Mouse (Mus musculus) megakaryocyte, adult 5-6 weeks (primary cell): Measurements from ENCODE around the gene Ccdc13. TPM values are rescaled to one million over a fixed set of nuclear protein-coding genes. Genes with fewer than 3 reads are reported as not detected.
A peak's percentile ranks its signal among the peaks of the same experiment; 100 is the strongest.

Experiments
- ATAC-seq: 2 replicates; pipeline ENCODE4 v1.8.0; 2016; ENCODE audit warnings: mild to moderate bottlenecking, inconsistent platforms; ENCODE audit not compliant: poor library complexity, severe bottlenecking
- total RNA-seq, 2 experiments: library from RNA; stranded (forward) in 1 of 2; stranded (reverse) in 1 of 2; fragments of 153-499, 151-499 nt in 1 of 2; fragments of 221-1000, 200-1000 nt in 1 of 2; gene quantifications; 2 replicates each; pipeline versions ENCODE4 v1.2.3 to v1.2.4; 2015 to 2017

Gene Ccdc13
- total RNA-seq, 2 experiments from 2014 or later = not detected

DNA sequence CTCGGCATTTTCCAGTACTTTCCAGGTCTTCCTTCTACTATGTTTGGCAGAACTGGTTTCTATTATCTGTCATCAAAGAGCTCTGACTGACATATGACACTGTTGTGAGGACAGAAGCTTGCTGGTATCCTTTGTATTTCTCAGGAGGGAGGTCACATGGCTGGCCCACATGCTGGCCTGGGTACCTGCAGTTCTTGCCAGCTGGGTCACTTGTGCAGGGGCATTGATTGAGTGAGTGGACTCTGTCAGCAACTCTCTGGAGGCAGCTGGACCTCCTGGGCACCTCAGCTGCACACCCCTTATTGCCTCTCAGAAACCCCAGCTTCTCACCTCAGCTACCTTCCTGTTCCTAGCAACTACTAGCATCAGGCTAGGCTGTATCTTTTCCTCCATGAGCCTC, 31.7 kb downstream of the Ccdc13 start:
- ATAC-seq = no peak

DNA sequence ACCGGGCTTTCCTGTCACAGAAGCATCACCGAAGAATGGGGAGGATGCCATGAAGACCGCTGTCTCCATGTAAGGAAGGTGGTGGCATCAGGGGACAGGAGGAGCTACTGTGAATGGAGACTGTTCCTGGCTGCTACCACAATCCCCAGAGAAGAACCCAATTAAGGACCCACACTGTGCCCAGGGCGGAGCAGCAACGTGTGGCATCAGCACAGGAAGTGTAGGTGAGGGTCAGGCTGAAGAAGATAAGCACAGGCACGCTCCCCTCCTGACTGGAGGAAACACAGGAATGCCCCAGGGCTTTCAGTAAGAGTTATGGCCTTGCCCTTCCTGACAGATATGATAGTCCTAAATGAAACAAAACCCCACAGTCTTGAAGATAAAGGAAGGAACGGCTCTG, 36.5 kb downstream of the Ccdc13 start:
- no peak for ATAC-seq

GRCm38 (mm10) chr9:121798887-121799520, 40.3 kb downstream of the Ccdc13 start:
- no peak for ATAC-seq

DNA sequence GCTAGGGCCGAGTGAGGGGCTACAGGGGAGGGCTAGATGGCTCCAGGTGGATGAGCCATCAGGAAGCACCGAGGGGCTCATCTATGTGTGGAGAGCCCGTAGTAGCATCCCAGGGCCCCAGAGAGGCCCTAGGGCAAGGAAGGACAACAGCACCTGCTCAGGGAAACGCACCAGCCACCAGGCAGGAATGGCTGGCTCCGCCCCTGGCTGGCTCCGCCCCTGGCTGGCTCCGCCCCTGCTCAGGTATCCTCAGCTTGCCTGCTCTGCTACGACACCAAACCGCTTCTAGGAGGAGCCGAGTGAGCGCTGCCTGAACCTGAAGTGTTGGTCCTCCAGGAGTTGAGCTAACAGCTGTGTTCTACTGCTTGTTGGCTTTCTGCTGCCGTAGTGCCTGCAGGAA, 41.5 kb downstream of the Ccdc13 start:
- no peak for ATAC-seq

- ATAC-seq = no peak
These were observed 44.2 kb downstream of the Ccdc13 start for GRCm38 (mm10) chr9:121794972-121795539.

DNA sequence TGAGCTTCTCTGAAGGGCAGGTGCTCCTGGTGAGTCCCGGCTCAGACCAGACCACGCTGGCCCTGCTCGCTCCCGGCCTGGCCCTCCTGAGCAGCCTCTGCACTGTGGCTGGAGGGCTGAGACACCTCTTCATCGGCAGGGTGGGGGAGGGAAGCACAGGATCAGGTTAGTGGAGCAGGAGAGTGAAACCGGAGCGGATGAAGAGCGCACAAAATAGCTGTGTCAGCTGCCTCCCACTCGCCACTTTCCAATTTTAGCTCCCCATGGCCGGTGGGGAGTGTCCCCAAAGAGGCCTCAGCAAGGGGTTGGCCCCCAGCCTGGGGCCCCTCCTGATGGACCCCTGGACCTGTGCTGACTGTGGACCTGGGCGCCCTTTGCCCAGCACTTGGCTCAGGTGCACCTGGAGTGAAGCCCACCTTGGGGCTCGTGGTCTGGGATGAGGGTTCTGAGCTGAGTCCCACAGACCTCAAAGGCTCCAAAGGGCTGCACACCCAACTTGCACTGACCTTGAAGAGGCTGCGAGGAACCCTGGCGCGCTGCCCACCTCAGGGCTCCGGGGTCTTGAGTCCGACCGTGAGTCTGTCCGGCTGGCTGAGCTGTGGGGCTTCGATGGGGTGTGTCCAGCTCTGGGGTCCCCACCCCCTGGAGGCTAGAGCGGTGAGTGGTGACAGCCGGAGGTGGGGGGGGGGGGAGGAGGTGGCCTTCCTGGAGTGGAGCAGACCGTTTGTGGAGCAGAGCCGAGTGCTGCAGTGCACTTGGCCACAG, 47.3 kb downstream of the Ccdc13 start, which contains the start of gene Hhatl:
Gene Hhatl, minus strand, starts transcription at position 751 of the 765 bp plus-strand sequence.
- ATAC-seq = no peak

DNA sequence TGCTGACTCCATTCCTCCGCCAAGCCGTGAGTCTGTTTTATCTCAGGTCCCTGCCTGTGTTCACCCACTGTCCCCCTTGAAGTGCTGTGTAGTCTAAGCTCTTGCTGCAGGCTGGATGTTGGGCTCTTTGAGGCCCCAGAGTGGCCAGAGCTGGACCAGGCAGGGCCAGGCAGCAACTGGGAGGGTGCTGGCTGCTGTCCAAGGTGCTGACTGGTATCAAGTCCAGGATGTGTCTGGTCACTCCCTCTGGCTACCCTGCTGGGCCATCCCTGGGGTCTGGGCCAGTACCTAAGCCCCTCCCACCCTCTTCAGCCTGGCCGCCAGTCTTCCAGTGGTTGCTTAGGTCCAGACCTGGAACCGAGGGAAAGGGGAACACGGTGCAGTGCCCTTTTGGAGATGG, 48.1 kb downstream of the Ccdc13 start:
- no peak for ATAC-seq

DNA sequence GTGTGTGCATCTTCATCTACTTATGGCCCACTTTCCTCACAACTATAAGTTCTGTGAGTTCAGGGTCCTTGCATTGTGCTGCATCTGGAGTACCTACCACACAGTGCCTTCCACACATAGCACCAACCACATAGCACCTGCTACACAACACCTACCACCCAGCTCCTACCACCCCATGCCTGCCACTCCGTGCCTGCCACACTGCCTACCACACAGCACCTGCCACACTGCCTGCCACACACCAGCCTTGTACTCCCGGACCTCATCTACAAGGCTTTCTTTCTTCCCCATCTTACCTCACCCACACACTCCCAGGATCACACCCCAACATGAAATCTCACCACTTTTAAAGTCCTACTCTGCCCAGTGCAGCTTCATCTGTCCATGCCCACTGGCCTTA, 52.9 kb downstream of the Ccdc13 start:
- ATAC-seq = no peak

DNA sequence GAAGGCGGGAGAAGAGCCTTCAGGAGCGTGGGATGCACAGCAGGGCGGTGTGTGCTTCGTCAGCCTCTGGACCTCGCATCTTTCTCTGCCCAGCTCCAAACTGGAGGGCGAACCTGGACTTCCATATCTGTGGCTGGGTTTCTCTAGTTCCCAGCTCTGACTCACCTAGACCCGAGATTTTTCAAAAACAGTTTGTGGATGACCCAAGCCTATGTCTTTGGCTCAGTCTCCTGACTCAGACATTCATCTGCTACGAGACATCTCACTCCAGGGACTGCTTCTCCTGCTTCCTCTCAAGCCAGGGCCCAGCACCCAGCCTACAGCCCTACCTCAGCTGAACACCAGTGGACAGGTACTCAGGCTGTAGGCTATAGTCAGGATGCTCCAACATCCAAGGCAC, 54.0 kb downstream of the Ccdc13 start:
- ATAC-seq = no peak

DNA sequence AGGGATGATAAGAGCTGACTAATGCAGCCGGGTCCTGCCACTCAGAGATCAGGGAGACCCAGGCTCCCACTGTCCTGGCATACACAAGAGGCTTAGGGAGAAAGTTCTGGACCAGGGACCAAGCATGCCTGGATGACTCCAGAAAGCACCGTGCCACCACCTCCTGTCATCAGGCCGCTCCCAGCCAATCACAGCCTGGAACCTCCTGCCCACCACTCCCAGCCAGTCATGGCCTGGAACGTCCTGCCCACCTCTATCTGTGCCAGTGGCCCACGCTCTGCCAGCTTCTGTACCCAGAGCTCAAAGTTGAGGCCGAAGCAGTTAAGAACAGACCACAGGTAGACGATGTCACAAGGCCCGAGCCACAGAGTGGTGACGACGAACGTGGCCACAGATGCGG, 54.5 kb downstream of the Ccdc13 start:
- ATAC-seq = no peak

- 0 out of 2 replicates have a peak, but pooled peaks have one; percentile 21 for ATAC-seq
These were observed 61.1 kb downstream of the Ccdc13 start for GRCm38 (mm10) chr9:121778066-121778624.

- ATAC-seq = no peak
These were observed 61.7 kb downstream of the Ccdc13 start, which contains the start of gene Klhl40 for GRCm38 (mm10) chr9:121777484-121778065. Gene Klhl40 (plus strand): TSS chr9:121777607.

DNA sequence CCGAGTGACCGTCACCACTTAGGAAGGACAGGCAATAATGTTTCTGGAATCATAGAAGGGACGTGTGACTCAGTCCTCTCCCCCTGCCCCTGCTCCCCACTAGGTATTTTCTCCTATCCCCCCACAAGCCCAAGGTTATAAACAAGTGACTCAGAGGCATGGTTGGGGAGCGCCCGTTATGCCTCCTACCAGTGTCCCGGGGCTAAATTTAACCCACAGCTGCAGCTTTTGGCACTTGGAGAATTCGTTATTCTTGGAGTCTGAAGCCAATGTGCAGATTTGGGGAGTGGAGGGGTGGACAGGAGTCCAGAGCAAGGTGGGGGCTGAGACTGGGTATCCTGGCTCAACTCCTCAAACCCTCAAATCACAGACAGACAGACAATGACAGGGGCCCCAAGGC, 62.8 kb downstream of the Ccdc13 start:
- no peak for ATAC-seq

DNA sequence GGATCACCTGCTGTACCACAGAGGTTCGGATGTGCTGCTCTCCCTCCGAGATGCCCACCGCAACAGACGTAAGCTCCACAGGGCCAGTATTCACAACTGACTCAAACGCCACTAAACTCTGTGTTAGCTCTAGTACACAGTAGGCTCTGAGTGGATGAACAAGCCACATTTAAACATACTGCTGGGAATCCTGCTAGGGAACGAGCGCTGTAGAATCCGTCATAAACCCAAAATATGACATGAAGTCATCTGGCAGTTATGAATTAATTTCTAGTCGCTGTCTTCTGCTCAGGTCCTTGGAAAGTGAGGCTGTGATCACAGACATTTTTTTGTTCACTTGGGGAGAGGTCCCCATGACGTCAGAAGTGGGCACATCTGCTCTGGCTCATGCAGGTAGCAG, 63.3 kb downstream of the Ccdc13 start:
- no peak for ATAC-seq

DNA sequence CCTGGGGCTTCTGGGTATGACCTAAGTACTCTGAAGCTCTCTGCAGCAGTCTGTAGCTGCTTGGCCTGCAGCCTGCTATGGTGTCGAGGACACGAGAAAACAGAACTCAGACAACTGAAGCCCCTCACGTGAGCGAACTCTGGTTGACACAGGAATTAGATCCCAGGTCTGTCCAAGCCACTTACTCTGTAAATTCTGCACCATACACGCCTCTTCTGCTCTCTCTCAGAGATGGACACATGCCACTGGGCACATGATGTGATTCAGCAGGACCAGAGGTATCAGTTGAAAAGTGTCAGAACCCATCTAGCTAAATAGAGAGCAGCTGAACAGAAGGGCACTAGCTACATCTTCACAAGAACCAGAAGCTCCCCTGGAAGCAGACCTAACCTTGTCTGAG, 66.8 kb downstream of the Ccdc13 start:
- ATAC-seq = no peak

DNA sequence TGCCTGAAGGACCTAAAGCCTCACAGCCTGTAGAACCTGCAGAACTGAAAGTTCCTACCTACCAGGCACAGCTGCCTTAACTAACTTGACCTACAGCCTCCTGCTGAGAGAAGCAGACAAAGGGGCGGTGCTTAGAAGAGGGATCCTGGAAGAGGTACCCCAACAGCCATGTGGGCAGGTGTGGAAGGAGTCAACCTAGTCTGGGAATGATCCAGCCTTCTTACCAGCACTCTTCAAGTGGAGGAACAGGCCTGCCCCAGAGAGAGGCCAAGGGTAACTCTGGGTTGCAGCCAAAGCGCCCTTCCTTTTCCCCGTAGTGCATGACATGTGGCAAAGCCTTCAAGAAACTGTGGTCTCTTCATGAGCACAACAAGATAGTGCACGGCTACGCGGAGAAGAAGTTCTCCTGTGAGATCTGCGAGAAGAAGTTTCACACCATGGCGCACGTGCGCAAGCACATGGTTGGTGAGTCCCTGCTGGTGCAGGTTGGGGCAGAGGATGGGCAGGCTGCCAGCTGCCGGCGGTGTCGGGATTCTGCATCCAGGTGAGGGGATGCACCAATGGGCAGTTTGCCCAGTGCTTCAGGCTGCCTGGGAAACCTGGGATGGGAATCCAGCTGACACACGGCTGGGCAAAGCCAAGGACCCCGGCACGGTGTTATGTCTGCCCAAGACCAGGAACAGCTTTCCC, 74.0 kb downstream of the Ccdc13 start:
- ATAC-seq = no peak

DNA sequence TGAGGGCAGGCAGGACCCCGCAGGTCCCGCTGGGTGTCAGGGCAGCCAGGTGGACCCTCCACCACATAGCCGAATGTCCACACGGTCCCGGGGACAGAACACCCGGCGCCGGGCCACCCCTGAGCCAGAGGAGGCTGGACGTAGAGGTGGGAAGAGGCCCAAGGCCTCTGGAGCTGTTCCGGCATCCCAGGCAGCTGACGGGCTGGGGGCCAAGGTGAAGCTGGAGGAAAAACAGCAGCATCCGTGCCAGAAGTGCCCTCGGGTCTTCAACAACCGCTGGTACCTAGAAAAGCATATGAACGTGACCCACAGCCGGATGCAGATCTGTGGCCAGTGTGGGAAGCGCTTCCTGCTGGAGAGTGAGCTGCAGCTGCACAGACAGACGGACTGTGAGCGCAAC, 75.5 kb downstream of the Ccdc13 start:
- ATAC-seq = no peak

- no peak for ATAC-seq
These were observed 76.5 kb downstream of the Ccdc13 start for GRCm38 (mm10) chr9:121762761-121763160.

GRCm38 (mm10) chr9:121762248-121762647, 77.0 kb downstream of the Ccdc13 start:
- ATAC-seq = no peak

DNA sequence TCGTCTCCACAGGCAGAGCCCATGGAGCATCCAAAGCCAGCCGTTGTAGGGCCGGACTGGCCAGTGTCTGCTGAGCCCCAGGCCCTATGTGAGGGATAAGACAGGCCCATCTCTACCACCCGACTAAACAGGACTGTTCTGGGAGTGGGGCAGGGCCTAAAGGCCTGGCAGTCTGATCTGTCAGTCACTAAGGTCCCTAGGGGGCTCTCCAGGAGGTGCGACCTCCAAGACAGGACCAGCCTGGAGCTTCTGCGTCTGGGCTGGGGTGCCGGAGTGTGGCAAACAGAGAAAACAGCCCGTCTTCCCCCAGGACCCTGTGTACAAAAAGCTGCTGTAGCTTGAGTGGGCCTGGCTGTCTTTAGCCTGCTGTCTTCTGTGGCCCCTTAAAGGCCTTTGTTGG, 77.5 kb downstream of the Ccdc13 start:
- ATAC-seq = no peak
